Mouse (Mus musculus) gastrocnemius, adult 18-20 months (tissue): ENCODE data around the gene Myo18a. TPM values are rescaled to one million over a fixed set of nuclear protein-coding genes. Genes with fewer than 3 reads are reported as not detected.

Source experiments
- DNase-seq: peaks from one replicate; pipeline ENCODE4 v3.0.0; 2021; ENCODE audit warnings: low spot score
- total RNA-seq, 2 experiments: library from RNA; stranded (reverse); gene quantifications; 2 replicates each; pipeline ENCODE4 v1.2.3; 2021

Gene Myo18a
- total RNA-seq, 2 experiments from 2014 or later: 309 to 319 TPM

DNA sequence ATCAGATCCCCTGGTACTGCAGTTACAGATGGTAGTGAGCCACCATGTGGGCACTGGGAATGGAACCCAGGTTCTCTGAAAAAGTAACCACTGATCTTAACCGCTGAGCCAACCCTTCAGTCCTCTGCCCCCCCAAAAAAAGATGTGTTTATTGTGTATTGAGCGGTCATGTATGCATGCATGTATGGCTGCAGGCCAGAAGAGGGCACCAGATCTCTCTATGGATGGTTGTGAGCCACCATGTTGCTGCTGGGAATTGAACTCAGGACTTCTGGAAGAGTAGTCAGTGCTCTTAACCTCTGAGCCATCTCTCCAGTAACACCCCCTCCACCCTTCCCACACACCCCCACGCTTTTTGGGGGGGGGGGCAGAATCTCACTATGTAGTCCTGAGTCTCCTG, 72.1 kb downstream of the Myo18a start:
- no peak for DNase-seq

DNA sequence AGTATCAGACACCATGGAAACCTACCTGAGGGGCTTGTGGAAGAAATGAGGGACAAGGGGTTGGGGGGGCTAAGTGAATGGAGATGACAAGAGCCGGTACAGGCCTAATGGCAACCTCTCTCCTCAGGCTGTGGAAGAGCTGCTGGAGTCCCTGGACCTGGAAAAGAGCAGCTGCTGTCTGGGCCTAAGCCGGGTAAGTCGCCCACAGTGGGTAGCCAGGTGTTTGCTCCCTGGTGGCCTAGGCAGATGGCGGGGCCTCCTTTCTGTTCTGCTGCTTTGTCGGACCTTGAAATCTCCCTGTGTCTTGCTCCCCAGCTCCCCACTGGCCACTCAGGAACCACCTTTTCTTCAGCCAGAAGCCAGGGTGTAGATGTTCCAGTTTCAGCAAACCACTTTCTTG, 73.2 kb downstream of the Myo18a start:
- no peak for DNase-seq

- DNase-seq: no peak
These were observed 73.7 kb downstream of the Myo18a start for GRCm38 (mm10) chr11:77836751-77837150.

- DNase-seq: no peak
These were observed 74.8 kb downstream of the Myo18a start for GRCm38 (mm10) chr11:77837856-77838255.

DNA sequence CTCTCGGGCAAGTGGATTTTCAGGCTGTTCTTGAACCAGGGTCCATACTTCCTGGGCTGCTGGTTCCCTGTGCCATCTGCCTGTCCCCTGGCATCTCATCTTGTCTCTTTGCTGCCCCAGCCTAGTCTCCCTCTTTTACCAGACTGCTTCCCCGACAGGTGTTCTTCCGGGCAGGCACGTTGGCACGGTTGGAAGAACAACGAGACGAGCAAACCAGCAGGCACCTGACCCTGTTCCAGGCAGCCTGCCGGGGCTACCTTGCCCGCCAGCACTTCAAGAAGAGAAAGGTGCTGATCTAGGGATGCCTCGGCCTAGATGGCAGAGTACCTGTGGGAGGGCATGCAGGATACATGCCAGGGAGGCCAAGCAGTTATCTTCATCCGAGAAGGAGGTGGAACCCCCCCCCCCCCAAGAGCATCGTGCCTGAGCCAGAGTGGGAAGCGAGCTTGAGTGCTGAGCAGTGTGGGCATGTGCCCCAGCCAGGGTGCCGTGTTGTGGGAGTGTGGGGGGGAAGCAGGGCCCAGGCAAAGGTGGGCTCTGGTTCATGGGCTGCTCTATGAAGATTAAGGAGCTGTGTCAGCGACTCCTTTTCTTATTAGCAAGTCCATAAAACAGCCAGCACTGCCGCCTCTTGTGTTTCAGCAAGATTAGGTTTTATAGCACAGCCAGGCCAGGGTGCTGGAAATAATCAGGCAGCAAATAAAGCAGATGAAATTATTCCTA, 77.6 kb downstream of the Myo18a start:
- no peak for DNase-seq

DNA sequence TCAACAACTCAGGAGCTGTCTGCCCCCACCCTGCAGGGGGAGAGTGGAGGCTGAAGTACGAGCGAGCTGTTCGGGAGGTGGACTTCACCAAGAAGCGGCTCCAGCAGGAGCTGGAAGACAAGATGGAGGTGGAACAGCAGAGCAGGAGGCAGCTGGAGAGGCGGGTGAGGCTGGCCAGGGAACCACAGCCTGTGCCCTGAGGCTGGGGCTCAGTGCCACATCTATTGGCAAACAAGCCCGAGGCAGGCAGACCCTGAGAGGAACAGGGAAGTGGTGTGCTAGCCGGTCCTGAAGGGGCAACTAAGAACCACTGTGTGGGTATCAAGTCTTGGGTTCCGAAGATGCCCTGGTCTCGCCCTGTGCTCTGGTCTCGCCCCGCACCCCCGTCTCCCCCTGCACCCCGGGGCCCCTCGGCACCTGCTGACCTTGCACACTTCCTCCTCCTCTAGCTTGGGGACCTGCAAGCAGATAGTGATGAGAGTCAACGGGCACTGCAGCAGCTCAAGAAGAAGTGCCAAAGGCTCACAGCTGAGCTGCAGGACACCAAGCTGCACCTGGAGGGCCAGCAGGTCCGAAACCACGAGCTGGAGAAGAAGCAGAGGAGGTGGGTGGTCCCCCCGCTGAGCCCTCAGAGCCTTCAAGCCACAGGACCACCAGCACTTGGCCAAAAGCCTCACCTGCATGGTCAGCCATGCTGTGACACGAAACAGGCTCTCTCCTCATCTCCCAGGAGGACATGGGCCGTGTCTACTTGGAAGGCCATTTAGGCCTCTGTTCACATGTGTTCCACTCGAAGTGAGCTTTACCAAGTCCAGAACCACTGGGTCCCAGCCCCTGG, 80.2 kb downstream of the Myo18a start:
- DNase-seq: no peak

DNA sequence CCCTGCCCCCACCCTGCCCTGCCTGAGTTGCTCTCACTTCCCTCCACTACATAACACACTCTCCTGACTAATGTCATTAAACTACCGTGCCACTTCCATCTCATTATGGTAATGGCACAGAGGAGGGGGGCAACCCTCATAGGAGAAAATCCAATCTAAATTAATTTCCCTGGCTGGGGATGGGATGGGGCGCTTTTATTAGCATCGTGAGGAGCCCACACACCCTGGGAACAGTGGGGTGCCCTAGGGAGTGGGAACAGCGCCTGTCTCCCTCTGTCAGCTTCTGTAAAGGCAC, 80.8 kb downstream of the Myo18a start:
- no peak for DNase-seq

DNA sequence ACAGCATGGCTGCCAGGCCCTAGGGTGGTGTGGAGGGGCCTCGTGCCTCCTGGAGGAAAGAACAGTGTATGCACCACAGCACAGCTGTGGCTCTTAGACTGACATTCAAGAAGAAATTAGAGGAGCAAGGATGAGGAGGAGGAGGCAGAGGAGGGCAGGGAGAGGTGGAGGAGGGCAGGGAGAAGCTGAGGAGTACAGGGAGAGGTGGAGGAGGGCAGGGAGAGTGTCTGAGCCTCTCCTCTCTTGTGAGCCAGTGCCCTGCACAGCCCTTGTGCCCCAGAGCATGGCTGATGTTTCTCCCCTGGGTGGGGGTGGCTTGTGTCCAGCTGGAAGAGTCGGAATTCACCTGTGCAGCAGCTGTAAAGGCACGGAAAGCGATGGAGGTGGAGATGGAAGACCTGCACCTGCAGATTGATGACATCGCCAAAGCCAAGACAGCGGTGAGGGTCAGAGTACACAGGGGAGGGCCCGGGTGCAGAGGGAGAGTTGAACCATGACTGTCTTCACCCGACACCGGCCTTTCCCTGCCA, 84.6 kb downstream of the Myo18a start:
- DNase-seq: no peak

GRCm38 (mm10) chr11:77848131-77848530, 85.1 kb downstream of the Myo18a start:
- DNase-seq: no peak

DNA sequence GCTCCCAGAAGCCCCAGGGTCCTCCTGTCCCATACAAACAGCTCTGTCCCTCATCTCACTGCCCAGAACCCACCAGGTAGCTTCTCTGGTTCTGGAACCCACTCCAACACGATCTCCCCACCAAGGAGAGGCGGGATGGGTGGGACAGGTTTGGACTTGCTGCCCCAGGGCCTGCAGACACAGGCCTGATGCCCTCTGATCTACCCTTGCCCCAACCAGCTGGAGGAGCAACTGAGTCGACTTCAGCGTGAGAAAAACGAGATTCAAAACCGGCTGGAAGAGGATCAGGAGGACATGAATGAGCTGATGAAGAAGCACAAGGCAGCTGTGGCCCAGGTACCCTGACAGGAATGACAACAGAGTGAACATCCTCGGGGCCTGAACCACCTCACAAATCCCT, 86.1 kb downstream of the Myo18a start:
- no peak for DNase-seq

- DNase-seq: no peak
These were observed 87.6 kb downstream of the Myo18a start for GRCm38 (mm10) chr11:77850401-77851244.

GRCm38 (mm10) chr11:77851483-77852010, 88.5 kb downstream of the Myo18a start:
- DNase-seq: no peak

GRCm38 (mm10) chr11:77852195-77852594, 89.1 kb downstream of the Myo18a start:
- DNase-seq: no peak

DNA sequence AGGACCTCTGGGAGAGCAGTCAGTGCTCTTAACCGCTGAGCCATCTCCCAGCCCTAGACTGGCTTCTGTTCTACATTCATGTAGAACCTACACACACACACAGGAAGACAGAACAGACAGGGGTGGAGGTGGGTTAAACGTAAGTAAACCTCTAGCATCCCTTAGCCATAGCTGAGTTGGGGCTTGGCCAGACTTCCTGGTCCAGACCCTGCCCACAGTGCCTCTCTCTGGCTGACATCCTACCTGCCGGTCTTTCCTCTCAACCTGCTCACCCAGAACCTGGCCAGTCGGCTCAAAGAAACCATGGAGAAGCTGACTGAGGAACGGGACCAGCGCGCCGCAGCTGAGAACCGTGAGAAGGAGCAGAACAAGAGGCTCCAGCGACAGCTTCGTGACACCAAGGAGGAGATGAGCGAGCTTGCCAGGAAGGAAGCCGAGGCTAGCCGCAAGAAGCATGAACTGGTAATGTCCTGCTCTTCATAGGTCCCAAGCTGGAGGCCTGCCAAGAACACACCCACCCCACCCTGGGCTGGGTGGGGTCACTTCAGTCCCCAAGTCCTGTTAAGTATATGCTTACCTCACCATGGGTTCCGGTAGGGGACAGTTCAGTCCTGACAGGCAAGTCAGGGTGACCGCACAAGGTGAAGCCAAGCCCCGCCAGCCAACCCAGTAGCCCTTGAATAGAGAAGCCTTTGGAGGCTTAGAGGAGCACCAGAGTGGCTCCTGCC, 90.1 kb downstream of the Myo18a start:
- DNase-seq: no peak

- DNase-seq: no peak
These were observed 91.6 kb downstream of the Myo18a start for GRCm38 (mm10) chr11:77854641-77855040.

- DNase-seq: no peak
These were observed 92.3 kb downstream of the Myo18a start for GRCm38 (mm10) chr11:77855396-77855795.

GRCm38 (mm10) chr11:77857089-77857488, 94.0 kb downstream of the Myo18a start:
- no peak for DNase-seq

DNA sequence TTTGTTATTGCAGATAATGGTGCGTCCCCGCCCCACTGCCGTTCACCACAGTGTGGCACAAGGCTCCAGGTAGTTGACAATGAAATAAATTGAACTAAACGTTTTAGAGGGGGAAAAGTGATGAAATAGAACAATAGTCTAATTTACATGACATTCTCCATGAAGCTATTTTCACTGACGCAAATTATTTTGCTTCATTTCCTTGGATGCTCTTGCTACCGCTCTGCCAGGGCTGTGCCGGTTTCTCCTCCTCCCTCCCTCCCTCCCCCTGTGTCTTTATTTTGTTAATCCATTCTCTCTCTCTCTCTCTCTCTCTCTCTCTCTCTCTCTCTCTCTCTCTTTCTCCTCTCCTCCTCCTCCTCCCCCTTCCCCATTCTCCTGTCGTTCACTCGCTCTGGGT, 95.5 kb downstream of the Myo18a start:
- DNase-seq: no peak

DNA sequence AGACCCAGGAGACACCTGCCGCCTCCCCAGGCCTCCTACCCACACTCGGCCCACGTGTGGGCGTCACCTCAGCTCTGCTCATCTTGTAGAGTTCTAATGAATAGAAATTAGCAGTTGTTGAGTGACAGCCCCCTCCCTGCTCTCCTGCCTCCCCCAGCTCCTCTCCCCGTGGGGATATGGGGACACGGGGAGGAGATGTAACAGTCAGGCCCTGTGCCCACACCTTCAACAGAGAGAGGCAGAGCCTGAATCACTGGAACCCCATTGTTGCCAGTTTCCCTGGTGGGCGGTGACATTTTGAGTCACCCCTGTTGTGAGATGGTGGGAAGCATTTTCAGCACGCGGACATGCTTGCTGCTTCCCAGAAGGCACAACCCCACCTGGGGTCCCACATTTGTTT, 97.9 kb downstream of the Myo18a start:
- DNase-seq: no peak

DNA sequence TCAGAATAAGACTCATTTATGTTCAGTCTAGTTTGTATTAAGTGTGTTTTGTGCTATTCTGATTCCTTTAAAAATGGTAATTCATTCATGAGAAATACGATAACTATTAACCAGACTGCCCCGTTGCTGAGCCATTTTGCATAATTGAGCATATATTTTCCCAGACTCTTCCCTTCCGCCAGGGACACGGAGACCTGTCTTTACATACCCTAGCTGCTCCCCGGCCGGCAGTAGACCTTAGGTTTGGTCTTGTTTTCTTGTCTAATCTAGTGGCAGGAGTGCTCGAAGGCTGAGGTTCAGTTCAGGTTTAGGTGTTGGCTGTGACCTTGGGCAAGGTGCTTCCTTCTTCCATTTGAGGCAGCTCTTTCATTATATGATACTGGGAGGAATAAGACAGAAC, 99.8 kb downstream of the Myo18a start:
- no peak for DNase-seq

- no peak for DNase-seq
These were observed 101.7 kb downstream of the Myo18a start for GRCm38 (mm10) chr11:77864771-77865170.
